Comparison of ENCODE assay signal across 8 mouse cellular contexts in genomic region chr6:139662462-139662861, GRCm38 (mm10).
DNase-seq lines count a peak whose midpoint lies in the region; ATAC-seq and TF ChIP-seq lines count a peak whose summit lies in the region.

No protein-coding gene starts in this region.

- no peak for DNase-seq in frontal cortex, postnatal 10 days (ENCODE audit: low spot score in 2 of 2)
- peak; percentile 49 for DNase-seq in lung, embryonic 14.5 days
- DNase-seq in lung, adult 2 months, result no peak
- DNase-seq in fibroblast of lung, adult 2 months (ENCODE audit: low read depth), result peak; percentile 2
- DNase-seq in midbrain, embryonic 14.5 days, result peak; percentile 70
- DNase-seq in urinary bladder, postnatal 36 days (ENCODE audit: low spot score in 2 of 2), result no peak
- no peak for DNase-seq in testis, postnatal 10 days (ENCODE audit: low spot score)

- H3K9ac ChIP-seq in lung, embryonic 14.5 days, result no peak overlapping the region
- no peak overlapping the region for H3K9ac ChIP-seq in midbrain, embryonic 14.5 days (replicated peaks; ENCODE audit: low read length)

- TF ChIP-seq POLR2A in lung, adult 2 months (IDR thresholded peaks at IDR 0.05; ENCODE audit: borderline replicate concordance, extremely low read depth, low read depth, low read length), result no peak

- H3K36me3 ChIP-seq in lung, embryonic 14.5 days (ENCODE audit: insufficient read depth), result no peaks in the 10 kb centered on the region
- H3K36me3 ChIP-seq in midbrain, embryonic 14.5 days (ENCODE audit: control insufficient read depth, insufficient read depth, low read length), result no peaks in the 10 kb centered on the region

- peak; percentile 97 for ATAC-seq in frontal cortex, adult (ENCODE audit: low TSS enrichment)
- no peak for ATAC-seq in lung, embryonic 14.5 days (ENCODE audit: insufficient read depth)
- ATAC-seq in midbrain, embryonic 14.5 days (ENCODE audit: low FRiP score, low TSS enrichment), result no peak

- TF ChIP-seq CTCF in lung, embryonic 14.5 days (IDR thresholded peaks at IDR 0.05; ENCODE audit: low read depth), result peak; percentile 64
- no peak for TF ChIP-seq CTCF in lung, adult 2 months (IDR thresholded peaks at IDR 0.05; ENCODE audit: insufficient read depth, low read length)

- H3K4me2 ChIP-seq in lung, embryonic 14.5 days, result no peak overlapping the region
- no peak overlapping the region for H3K4me2 ChIP-seq in midbrain, embryonic 14.5 days (ENCODE audit: low read length)

- H3K27ac ChIP-seq in lung, embryonic 14.5 days (ENCODE audit: low read depth), result no peak overlapping the region
- no peak overlapping the region for H3K27ac ChIP-seq in midbrain, embryonic 14.5 days (replicated peaks; ENCODE audit: low read depth, low read length)

- H3K27me3 ChIP-seq in lung, embryonic 14.5 days (ENCODE audit: insufficient read depth, low read length), result no peaks in the 10 kb centered on the region
- H3K27me3 ChIP-seq in midbrain, embryonic 14.5 days (ENCODE audit: control insufficient read depth, insufficient read depth, low read length), result no peaks in the 10 kb centered on the region

- no peaks in the 10 kb centered on the region; the same call in 1 of the 2 replicates for H3K9me3 ChIP-seq in lung, embryonic 14.5 days (ENCODE audit: low read depth, low read length)
- peaks cover 5% of the 10 kb centered on the region for H3K9me3 ChIP-seq in midbrain, embryonic 14.5 days (ENCODE audit: control insufficient read depth, low read length)

- WGBS in lung, embryonic 14.5 days, result 46% methylated on average over 1 of the region's 1 CpGs
- WGBS in lung, adult 2 months, result 53% methylated on average over 1 of the region's 1 CpGs
- WGBS in midbrain, embryonic 14.5 days, result 47% methylated on average over 1 of the region's 1 CpGs

- H3K4me1 ChIP-seq in lung, embryonic 14.5 days (ENCODE audit: insufficient read depth), result no peaks in the 10 kb centered on the region
- no peaks in the 10 kb centered on the region for H3K4me1 ChIP-seq in lung, adult 2 months (ENCODE audit: control insufficient read depth, insufficient read depth, low read length)
- no peaks in the 10 kb centered on the region for H3K4me1 ChIP-seq in midbrain, embryonic 14.5 days (ENCODE audit: control insufficient read depth, insufficient read depth, low read length)

- no peak overlapping the region for H3K4me3 ChIP-seq in lung, embryonic 14.5 days (ENCODE audit: low read depth, low read length)
- H3K4me3 ChIP-seq in lung, adult 2 months (replicated peaks; ENCODE audit: extremely low read depth, low read depth, low read length), result no peak overlapping the region
- H3K4me3 ChIP-seq in midbrain, embryonic 14.5 days (replicated peaks; ENCODE audit: low read depth, low read length), result no peak overlapping the region

Comparison
In these comparisons a context has a peak if more than half of its experiments do, and no peak if none do; other contexts are left out.
1. DNase-seq: peak in lung, embryonic 14.5 days (single experiment), fibroblast of lung, adult 2 months (single experiment) and midbrain, embryonic 14.5 days (single experiment); none in frontal cortex, postnatal 10 days (0 of 2), lung, adult 2 months (single experiment), urinary bladder, postnatal 36 days (0 of 2) and testis, postnatal 10 days (single experiment).